9 mouse cellular contexts compared by ENCODE assay signal in genomic region chr5:131585684-131586331, GRCm38 (mm10).
DNase-seq lines count a peak whose midpoint lies in the region; ATAC-seq and TF ChIP-seq lines count a peak whose summit lies in the region.
"Had no signal": no experiment of that assay in that cellular context is flagged by ENCODE, and none has a peak within 500 bp of the region (broad histone marks: within the 10 kb centered on the region; RNA-seq: fewer than 3 reads in every experiment).

No protein-coding gene starts in this region.

- TF ChIP-seq POLR2A in kidney, adult 2 months (IDR thresholded peaks at IDR 0.05; ENCODE audit: low read depth, low read length), result no peak

- no peak overlapping the region for H3K4me3 ChIP-seq in kidney, adult 2 months (ENCODE audit: insufficient read depth, low read depth, low read length)
- H3K4me3 ChIP-seq in forebrain, embryonic 10.5 days, result peak overlapping the region; percentile 34
- H3K4me3 ChIP-seq in hindbrain, embryonic 11.5 days (ENCODE audit: low read depth, low read length), result no peak overlapping the region
- H3K4me3 ChIP-seq in neural tube, embryonic 11.5 days (ENCODE audit: low read depth, low read length), result no peak overlapping the region
- H3K4me3 ChIP-seq: erythroblast, embryonic 14.5 days had no signal

- no peak overlapping the region for H3K27ac ChIP-seq in kidney, adult 2 months (ENCODE audit: insufficient read depth, low read depth, low read length)
- H3K27ac ChIP-seq in forebrain, embryonic 10.5 days, result peak overlapping the region; percentile 64
- H3K27ac ChIP-seq in hindbrain, embryonic 11.5 days (ENCODE audit: low read depth, low read length), result peak overlapping the region; percentile 52
- H3K27ac ChIP-seq in neural tube, embryonic 11.5 days (ENCODE audit: low read depth, low read length), result peak overlapping the region; percentile 80

- intact Hi-C loops in left cerebral cortex, postnatal 25 days (cut with DNase I), result no loop called here

- H3K4me1 ChIP-seq in kidney, adult 2 months (ENCODE audit: control insufficient read depth, insufficient read depth, low read length), result peaks cover 10% of the 10 kb centered on the region
- H3K4me1 ChIP-seq in forebrain, embryonic 10.5 days, result peaks cover 34% of the 10 kb centered on the region
- H3K4me1 ChIP-seq in hindbrain, embryonic 11.5 days (replicated peaks; ENCODE audit: control insufficient read depth, insufficient read depth, low read length), result peaks cover 20% of the 10 kb centered on the region
- peaks cover 48% of the 10 kb centered on the region for H3K4me1 ChIP-seq in neural tube, embryonic 11.5 days (ENCODE audit: control insufficient read depth, insufficient read depth, low read length)

- H3K9ac ChIP-seq in hindbrain, embryonic 11.5 days (ENCODE audit: low read depth, low read length), result no peak overlapping the region
- no peak overlapping the region for H3K9ac ChIP-seq in neural tube, embryonic 11.5 days (ENCODE audit: low read length)

- peak; percentile 71 for DNase-seq in kidney, postnatal 10 days
- no peak for DNase-seq in kidney, adult 2 months
- DNase-seq in forebrain, embryonic 10.5 days (ENCODE audit: extremely low spot score, low spot score), result peak; percentile 42
- DNase-seq in hindbrain, embryonic 11.5 days (ENCODE audit: low spot score), result peak; percentile 63
- peak; percentile 86 for DNase-seq in neural tube, embryonic 11.5 days (ENCODE audit: low spot score)
- no peak for DNase-seq in right cerebral cortex, postnatal 36 days (ENCODE audit: low spot score in 2 of 2)
- no peak for DNase-seq in thymus, postnatal 36 days
- DNase-seq in left cerebral cortex, postnatal 25 days (ENCODE audit: low spot score in 2 of 2), result no peak

- H3K4me2 ChIP-seq in hindbrain, embryonic 11.5 days (replicated peaks; ENCODE audit: low read depth, low read length), result peak overlapping the region; percentile 11
- H3K4me2 ChIP-seq in neural tube, embryonic 11.5 days (ENCODE audit: low read depth), result peak overlapping the region; percentile 17

- 54% methylated on average over 26 of the region's 26 CpGs for WGBS in kidney, adult 2 months
- WGBS in forebrain, embryonic 10.5 days, result 39% methylated on average over 26 of the region's 26 CpGs
- WGBS in hindbrain, embryonic 11.5 days, result 26% methylated on average over 26 of the region's 26 CpGs
- WGBS in neural tube, embryonic 11.5 days, result 7% methylated on average over 26 of the region's 26 CpGs

- ATAC-seq in hindbrain, embryonic 11.5 days (ENCODE audit: low FRiP score), result peak; percentile 76
- peak; percentile 74 for ATAC-seq in neural tube, embryonic 11.5 days (ENCODE audit: insufficient read depth, low FRiP score, low TSS enrichment)

- TF ChIP-seq CTCF in kidney, adult 2 months (conservative IDR thresholded peaks at IDR 0.05; ENCODE audit: insufficient read depth, insufficient read length, low read depth, low read length), result no peak

- H3K9me3 ChIP-seq in forebrain, embryonic 10.5 days, result no peaks in the 10 kb centered on the region
- H3K9me3 ChIP-seq in hindbrain, embryonic 11.5 days (ENCODE audit: control insufficient read depth, low read length), result no peaks in the 10 kb centered on the region
- no peaks in the 10 kb centered on the region for H3K9me3 ChIP-seq in neural tube, embryonic 11.5 days (ENCODE audit: control insufficient read depth, low read length)

- H3K36me3 ChIP-seq in kidney, adult 2 months (ENCODE audit: control insufficient read depth, insufficient read depth, low read length), result no peaks in the 10 kb centered on the region
- no peaks in the 10 kb centered on the region for H3K36me3 ChIP-seq in forebrain, embryonic 10.5 days (replicated peaks)
- H3K36me3 ChIP-seq in hindbrain, embryonic 11.5 days (ENCODE audit: control insufficient read depth, insufficient read depth, low read length), result no peaks in the 10 kb centered on the region
- H3K36me3 ChIP-seq in neural tube, embryonic 11.5 days (ENCODE audit: control insufficient read depth, insufficient read depth, low read length), result no peaks in the 10 kb centered on the region

- H3K27me3 ChIP-seq in kidney, adult 2 months (replicated peaks; ENCODE audit: control insufficient read depth, insufficient read depth, low read length), result no peaks in the 10 kb centered on the region
- H3K27me3 ChIP-seq in forebrain, embryonic 10.5 days (ENCODE audit: poor library complexity, severe bottlenecking), result peaks cover 100% of the 10 kb centered on the region
- peaks cover 10% of the 10 kb centered on the region; the same call in 1 of the 2 replicates for H3K27me3 ChIP-seq in hindbrain, embryonic 11.5 days (ENCODE audit: control insufficient read depth, insufficient read depth, low read length)
- peaks cover 25% of the 10 kb centered on the region for H3K27me3 ChIP-seq in neural tube, embryonic 11.5 days (ENCODE audit: control insufficient read depth, insufficient read depth, low read length)

Comparison
In these comparisons a context has a peak if more than half of its experiments do, and no peak if none do; other contexts are left out.
1. DNase-seq: peak in kidney, postnatal 10 days (single experiment), forebrain, embryonic 10.5 days (single experiment), hindbrain, embryonic 11.5 days (single experiment) and neural tube, embryonic 11.5 days (single experiment); none in kidney, adult 2 months (single experiment), right cerebral cortex, postnatal 36 days (0 of 2), thymus, postnatal 36 days (0 of 2) and left cerebral cortex, postnatal 25 days (0 of 2).